Mouse (Mus musculus): ENCODE data around the gene Lgals3bp. TPM values are rescaled to one million over a fixed set of nuclear protein-coding genes. Genes with fewer than 3 reads are reported as not detected.

Gene Lgals3bp
- polyA plus RNA-seq, 1 experiment from 2014 or later: 44.3 TPM

- 73% methylated on average over 8 of the region's 8 CpGs for WGBS
- H3K36me3 ChIP-seq (ENCODE audit: insufficient read depth, low read length): no peaks in the 10 kb centered on the region
- no peak overlapping the region for H3K4me3 ChIP-seq (ENCODE audit: low read depth, low read length)
- no peak overlapping the region for H3K4me2 ChIP-seq (replicated peaks; ENCODE audit: low read depth, low read length)
- H3K27ac ChIP-seq (ENCODE audit: low read length): no peak overlapping the region
- peak; percentile 4 for DNase-seq (ENCODE audit: low spot score)
- no peaks in the 10 kb centered on the region for H3K9me3 ChIP-seq (ENCODE audit: low read length)
- no peak for ATAC-seq
- TF ChIP-seq CTCF (IDR thresholded peaks at IDR 0.05) (peak; percentile 45), EP300 (IDR thresholded peaks at IDR 0.05) (no peak)
- no peak overlapping the region for H3K9ac ChIP-seq (replicated peaks; ENCODE audit: low read depth)
- peaks cover 15% of the 10 kb centered on the region for H3K4me1 ChIP-seq (ENCODE audit: insufficient read depth, low read depth, low read length)
- H3K27me3 ChIP-seq (replicated peaks; ENCODE audit: insufficient read depth, low read length): no peaks in the 10 kb centered on the region
Observed at GRCm38 (mm10) chr11:118346395-118347096, 55.3 kb downstream of the Lgals3bp start.

- WGBS: 48% methylated on average over 4 of the region's 4 CpGs
- DNase-seq (ENCODE audit: low spot score): no peak
Observed at GRCm38 (mm10) chr11:118345693-118346092, 56.2 kb downstream of the Lgals3bp start.

GRCm38 (mm10) chr11:118343629-118344028 lies 58.3 kb downstream of the Lgals3bp start:
- ATAC-seq (no peak), DNase-seq (ENCODE audit: low spot score) (no peak)
- Histone ChIP-seq H3K27ac (ENCODE audit: low read length) (no peak overlapping the region), H3K9me3 (ENCODE audit: low read length) (no peaks in the 10 kb centered on the region), H3K4me3 (ENCODE audit: low read depth, low read length) (no peak overlapping the region), H3K4me2 (replicated peaks; ENCODE audit: low read depth, low read length) (no peak overlapping the region), H3K36me3 (ENCODE audit: insufficient read depth, low read length) (no peaks in the 10 kb centered on the region), H3K9ac (replicated peaks; ENCODE audit: low read depth) (no peak overlapping the region), H3K27me3 (replicated peaks; ENCODE audit: insufficient read depth, low read length) (no peaks in the 10 kb centered on the region), H3K4me1 (ENCODE audit: insufficient read depth, low read depth, low read length) (peaks cover 3% of the 10 kb centered on the region)
- TF ChIP-seq EP300 (IDR thresholded peaks at IDR 0.05) (no peak), CTCF (IDR thresholded peaks at IDR 0.05) (no peak)
- WGBS: 63% methylated on average over 2 of the region's 2 CpGs

More at GRCm38 (mm10) chr11:118345693-118346092, 56.2 kb downstream of the Lgals3bp start:
- H3K36me3 ChIP-seq (ENCODE audit: insufficient read depth, low read length): no peaks in the 10 kb centered on the region
- H3K9me3 ChIP-seq (ENCODE audit: low read length): no peaks in the 10 kb centered on the region
- TF ChIP-seq EP300 (IDR thresholded peaks at IDR 0.05): no peak
- no peak for TF ChIP-seq CTCF (IDR thresholded peaks at IDR 0.05)
- no peak overlapping the region for H3K27ac ChIP-seq (ENCODE audit: low read length)
- H3K9ac ChIP-seq (replicated peaks; ENCODE audit: low read depth): no peak overlapping the region
- ATAC-seq: no peak
- H3K4me3 ChIP-seq (ENCODE audit: low read depth, low read length): no peak overlapping the region
- peaks cover 15% of the 10 kb centered on the region for H3K4me1 ChIP-seq (ENCODE audit: insufficient read depth, low read depth, low read length)
- H3K4me2 ChIP-seq (replicated peaks; ENCODE audit: low read depth, low read length): no peak overlapping the region
- H3K27me3 ChIP-seq (replicated peaks; ENCODE audit: insufficient read depth, low read length): no peaks in the 10 kb centered on the region

Other genes starting within 250 kb of the Lgals3bp start
- 19.4 and 19.5 TPM in 2 replicates for gene Cyth1, start 153.5 kb downstream of the Lgals3bp start, polyA plus RNA-seq (2015; fragmentation: Nextera tagmentation; extraction: Ambion mirVana)
- 10.5 and 11.8 TPM in 2 replicates for gene Usp36, start 111.8 kb downstream of the Lgals3bp start, polyA plus RNA-seq (2015; fragmentation: Nextera tagmentation; extraction: Ambion mirVana)
- gene Cep295nl, start 59.6 kb downstream of the Lgals3bp start, polyA plus RNA-seq (2015; fragmentation: Nextera tagmentation; extraction: Ambion mirVana): 0.44 and 0.88 TPM in 2 replicates
- 105 and 107 TPM in 2 replicates for gene Timp2, start 46.4 kb downstream of the Lgals3bp start, polyA plus RNA-seq (2015; fragmentation: Nextera tagmentation; extraction: Ambion mirVana)
- 21.3 and 22.5 TPM in 2 replicates for gene Cant1, start 17.0 kb upstream of the Lgals3bp start, polyA plus RNA-seq (2015; fragmentation: Nextera tagmentation; extraction: Ambion mirVana)
- gene C1qtnf1, start 26.1 kb upstream of the Lgals3bp start, polyA plus RNA-seq (2015; fragmentation: Nextera tagmentation; extraction: Ambion mirVana): 7.2 and 9.1 TPM in 2 replicates
- gene Engase, start 74.7 kb upstream of the Lgals3bp start, polyA plus RNA-seq (2015; fragmentation: Nextera tagmentation; extraction: Ambion mirVana): 4.7 and 4.9 TPM in 2 replicates

Data from lung, postnatal 0 days (tissue).